In genomic region chr3:151670628-151671027, GRCm38 (mm10) we compare ENCODE assay signal across 10 mouse cellular contexts.
"Had no signal": no experiment of that assay in that cellular context is flagged by ENCODE, and none has a peak within 500 bp of the region (broad histone marks: within the 10 kb centered on the region; RNA-seq: fewer than 3 reads in every experiment).

No protein-coding gene starts in this region.

- DNase-seq: kidney, adult 11 months; kidney, adult 8-10 months; kidney, postnatal 10 days; kidney, postnatal 36 days; liver, embryonic 13.5 days; lung, adult 2 months; lung, postnatal 14 days; thymus, postnatal 25 days had no signal

- ATAC-seq: intestine, embryonic 15.5 days; midbrain, embryonic 15.5 days had no signal
